Mouse (Mus musculus): ENCODE measurements around the gene Coro2a. TPM values are rescaled to one million over a fixed set of nuclear protein-coding genes. Genes with fewer than 3 reads are reported as not detected.

The Coro2a gene
- total and polyA plus RNA-seq, 3 experiments: 0.35 to 6.8 TPM; not detected in 1

GRCm38 (mm10) chr4:46620330-46620729 is 18.3 kb upstream of the Coro2a start (continued):
- no peak for TF ChIP-seq NRF1 (IDR thresholded peaks at IDR 0.05; ENCODE audit: insufficient read depth, low read depth, low read length, poor library complexity, severe bottlenecking)
- TF ChIP-seq USF1 (IDR thresholded peaks at IDR 0.05; ENCODE audit: low read depth, low read length): 0 out of 2 replicates have a peak, but pooled peaks have one; percentile 16
- TF ChIP-seq EP300 (IDR thresholded peaks at IDR 0.05; ENCODE audit: low read depth in 1 of 2, low read length in 2 of 2): no peak
- no peak for TF ChIP-seq ZKSCAN1 (IDR thresholded peaks at IDR 0.05; ENCODE audit: low read depth, low read length)
- TF ChIP-seq MYC (IDR thresholded peaks at IDR 0.05; ENCODE audit: low read depth, low read length): peak; percentile 88
- no peak for TF ChIP-seq KAT2A (conservative IDR thresholded peaks at IDR 0.05; ENCODE audit: low read depth, low read length)
- no peak for TF ChIP-seq ZMIZ1 (IDR thresholded peaks at IDR 0.05; ENCODE audit: low read depth, low read length)
- no peak for TF ChIP-seq TBP (IDR thresholded peaks at IDR 0.05; ENCODE audit: low read depth, low read length)
- no peak for TF ChIP-seq POLR2AphosphoS2 (IDR thresholded peaks at IDR 0.05; ENCODE audit: low read length)
- TF ChIP-seq E2F4 (IDR thresholded peaks at IDR 0.05; ENCODE audit: borderline replicate concordance, low read depth, low read length): no peak

- Histone ChIP-seq H3K27ac (ENCODE audit: control insufficient read depth, low read depth, low read length) (no peak overlapping the region), H3K9me3 (replicated peaks; ENCODE audit: insufficient read depth, low read length) (no peaks in the 10 kb centered on the region), H3K4me1 (ENCODE audit: control insufficient read depth in 1 of 2, insufficient read depth in 2 of 2, low read length in 2 of 2) (peaks cover 0 to 16% of the 10 kb centered on the region in 2 experiments; a peak in 2 of 4 replicates), H3K27me3 (ENCODE audit: control insufficient read depth in 1 of 2, insufficient read depth in 2 of 2, low read length in 2 of 2) (no peaks in the 10 kb centered on the region; a peak in 1 of 4 replicates), H3K9ac (ENCODE audit: control insufficient read depth, low read depth, low read length, poor library complexity, severe bottlenecking) (no peak overlapping the region), H3K36me3 (ENCODE audit: control insufficient read depth in 1 of 2, insufficient read depth in 2 of 2, low read length in 2 of 2) (no peaks in the 10 kb centered on the region), H3K79me2 (ENCODE audit: control insufficient read depth, insufficient read depth, low read length, poor library complexity) (no peaks in the 10 kb centered on the region; the same call in 1 of the 2 replicates), H3K4me3 (ENCODE audit: control insufficient read depth in 1 of 2, insufficient read depth in 1 of 2, low read depth in 2 of 2, low read length in 2 of 2) (no peak overlapping the region)
- TF ChIP-seq SMC3 (IDR thresholded peaks at IDR 0.05; ENCODE audit: low read depth, low read length): peak; percentile 46
- no peak for TF ChIP-seq MEF2A (IDR thresholded peaks at IDR 0.05; ENCODE audit: extremely low read depth, insufficient replicate concordance, low read depth, low read length, poor library complexity, severe bottlenecking)
- no peak for TF ChIP-seq SIN3A (IDR thresholded peaks at IDR 0.05; ENCODE audit: low read length)
- peak; percentile 54 to 80 (median 70) for TF ChIP-seq CTCF (IDR thresholded peaks at IDR 0.05 in 2 of 3, conservative IDR thresholded peaks at IDR 0.05 in 1 of 3; ENCODE audit: control insufficient read depth in 1 of 3, insufficient read depth in 1 of 3, low read depth in 2 of 3, low read length in 3 of 3, poor library complexity in 1 of 3, severe bottlenecking in 1 of 3)
- no peak for TF ChIP-seq POLR2AphosphoS5 (IDR thresholded peaks at IDR 0.05; ENCODE audit: borderline replicate concordance, low read depth, low read length)
- no peak for TF ChIP-seq CHD1 (IDR thresholded peaks at IDR 0.05; ENCODE audit: low read depth, low read length)
- TF ChIP-seq TAL1 (IDR thresholded peaks at IDR 0.05; ENCODE audit: low read length): no peak
- no peak for TF ChIP-seq POLR2AphosphoS2 (IDR thresholded peaks at IDR 0.05; ENCODE audit: low read length)
- no peak for TF ChIP-seq HCFC1 (IDR thresholded peaks at IDR 0.05; ENCODE audit: low read depth, low read length)
- 0 out of 2 replicates have a peak, but pooled peaks have one; percentile 25 for TF ChIP-seq MAZ (IDR thresholded peaks at IDR 0.05; ENCODE audit: low read depth, low read length)
- no peak for TF ChIP-seq MYB (IDR thresholded peaks at IDR 0.05; ENCODE audit: low read depth, low read length)
- DNase-seq (ENCODE audit: low read depth, low spot score): peak; percentile 55
Measured at GRCm38 (mm10) chr4:46618196-46618817, 16.3 kb upstream of the Coro2a start.
